Mouse (Mus musculus) hindbrain, embryonic 13.5 days (tissue): ENCODE results near the gene Nudt2. TPM values are rescaled to one million over a fixed set of nuclear protein-coding genes. Genes with fewer than 3 reads are reported as not detected.

ENCODE experiments used
- ATAC-seq: fragments of 200-750 bp; cut with Nextera tagmentation; 2 replicates; pipeline ENCODE4 v1.8.0; 2017; ENCODE audit warnings: moderate TSS enrichment; ENCODE audit not compliant: low FRiP score
- H3K27ac ChIP-seq: fragments of 300-500 bp; sonication (generic); 2 replicates; pipeline ENCODE4 v1.5.1; 2015; ENCODE audit warnings: inconsistent platforms, mild to moderate bottlenecking, moderate library complexity
- H3K27me3 ChIP-seq: fragments of 300-500 bp; sonication (generic); 2 replicates; pipeline ENCODE4 v1.6.1; 2015; ENCODE audit warnings: mild to moderate bottlenecking, inconsistent platforms
- H3K36me3 ChIP-seq: fragments of 300-500 bp; sonication (generic); 2 replicates; pipeline ENCODE4 v1.6.1; 2015; ENCODE audit warnings: mild to moderate bottlenecking, inconsistent platforms
- H3K4me1 ChIP-seq: fragments of 300-500 bp; sonication (generic); replicated peaks from 2 replicates; pipeline ENCODE4 v1.6.1; 2015; ENCODE audit warnings: inconsistent platforms
- H3K4me2 ChIP-seq: fragments of 300-500 bp; sonication (generic); 2 replicates; pipeline ENCODE4 v1.6.1; 2015; ENCODE audit warnings: inconsistent platforms, mild to moderate bottlenecking, moderate library complexity
- H3K4me3 ChIP-seq: fragments of 300-500 bp; sonication (generic); 2 replicates; pipeline ENCODE4 v1.5.1; 2015; ENCODE audit warnings: mild to moderate bottlenecking, inconsistent platforms
- H3K9ac ChIP-seq: fragments of 300-500 bp; sonication (generic); 2 replicates; pipeline ENCODE4 v1.6.1; 2015; ENCODE audit warnings: mild to moderate bottlenecking, inconsistent platforms
- H3K9me3 ChIP-seq: fragments of 300-500 bp; sonication (generic); 2 replicates; pipeline ENCODE4 v1.6.1; 2016; ENCODE audit warnings: inconsistent platforms
- WGBS: fragments of 180-500 bp; shearing (Covaris S2); methylation state at CpG from one replicate; pipeline ENCODE4 v1.1.7; 2015; 5-methylcytosine and 5-hydroxymethylcytosine counted together
- polyA plus RNA-seq: library from polyadenylated mRNA; unstranded; fragments of >200 nt; fragmentation: Nextera tagmentation; extraction: Ambion mirVana; gene quantifications from 2 replicates; pipeline ENCODE4 v1.2.1, GENCODE M21; 2015

Nudt2 gene
- polyA plus RNA-seq, 1 experiment from 2014 or later = 60.4 TPM

DNA sequence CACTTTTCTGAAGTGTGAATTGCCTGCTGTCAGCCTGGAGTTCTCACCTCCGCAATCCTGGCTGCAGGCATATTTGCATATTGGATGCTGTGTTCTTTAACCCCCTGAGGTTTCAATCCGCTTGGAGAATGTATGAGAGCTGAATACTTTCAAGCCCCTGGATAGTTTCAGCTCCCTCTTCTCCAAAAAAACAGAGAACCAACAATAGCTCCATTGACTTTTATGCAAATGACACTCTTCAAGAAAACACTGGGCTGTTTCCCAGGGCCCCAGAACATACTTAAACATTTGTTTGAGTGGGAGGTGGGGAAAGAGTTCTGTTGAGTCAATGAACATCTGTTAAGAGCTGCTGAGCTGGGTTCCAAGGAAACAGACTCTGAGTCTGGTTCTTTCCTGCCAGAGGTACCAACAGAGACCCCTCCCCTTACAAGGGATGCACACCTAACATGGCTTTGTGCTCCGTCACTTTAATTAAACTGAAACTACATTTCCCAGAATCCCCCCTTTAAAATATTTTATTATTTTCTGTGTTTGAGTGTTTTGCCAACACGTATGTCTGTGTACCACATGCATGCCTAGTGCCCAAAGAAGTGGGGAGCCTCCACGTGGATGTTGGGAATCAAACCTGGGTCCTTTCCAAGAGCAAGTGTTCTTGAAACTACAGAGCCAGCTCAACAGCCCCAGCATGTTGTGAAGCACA lies 5.9 kb downstream of the Nudt2 start:
- H3K36me3 ChIP-seq = no peaks in the 10 kb centered on the region
- H3K9me3 ChIP-seq = no peaks in the 10 kb centered on the region
- H3K4me1 ChIP-seq = peaks cover 26% of the 10 kb centered on the region
- 29% methylated on average over 5 of the region's 5 CpGs for WGBS
- peak; percentile 74 for ATAC-seq
- no peak overlapping the region for H3K4me2 ChIP-seq
- peak overlapping the region; percentile 70 for H3K27ac ChIP-seq
- H3K9ac ChIP-seq = peak overlapping the region; percentile 8; the same call in 1 of the 2 replicates
- no peaks in the 10 kb centered on the region for H3K27me3 ChIP-seq
- H3K4me3 ChIP-seq = no peak overlapping the region

DNA sequence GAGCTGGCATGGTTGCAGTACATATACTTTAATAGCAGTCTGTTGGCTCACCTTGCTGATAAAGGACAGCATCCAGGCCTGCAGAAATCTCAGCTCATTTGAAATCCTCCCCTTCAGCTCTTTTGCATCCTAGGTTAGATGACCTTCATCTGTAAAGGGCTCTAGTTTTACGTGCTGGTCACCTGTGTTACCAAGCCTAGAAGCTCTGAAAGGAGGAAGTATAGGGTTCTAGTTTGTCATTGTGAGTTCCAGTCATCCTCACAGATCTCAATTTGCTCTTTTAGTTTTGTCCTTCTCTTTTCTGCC lies 6.4 kb downstream of the Nudt2 start:
- Histone ChIP-seq H3K4me1 (peaks cover 24% of the 10 kb centered on the region), H3K9ac (0 out of 2 replicates have a peak overlapping the region, but pooled peaks have one; percentile 8), H3K27ac (peak overlapping the region; percentile 70), H3K27me3 (no peaks in the 10 kb centered on the region), H3K4me2 (no peak overlapping the region), H3K9me3 (no peaks in the 10 kb centered on the region), H3K36me3 (no peaks in the 10 kb centered on the region), H3K4me3 (no peak overlapping the region)
- no peak for ATAC-seq
- 81% methylated on average over 1 of the region's 1 CpGs for WGBS

DNA sequence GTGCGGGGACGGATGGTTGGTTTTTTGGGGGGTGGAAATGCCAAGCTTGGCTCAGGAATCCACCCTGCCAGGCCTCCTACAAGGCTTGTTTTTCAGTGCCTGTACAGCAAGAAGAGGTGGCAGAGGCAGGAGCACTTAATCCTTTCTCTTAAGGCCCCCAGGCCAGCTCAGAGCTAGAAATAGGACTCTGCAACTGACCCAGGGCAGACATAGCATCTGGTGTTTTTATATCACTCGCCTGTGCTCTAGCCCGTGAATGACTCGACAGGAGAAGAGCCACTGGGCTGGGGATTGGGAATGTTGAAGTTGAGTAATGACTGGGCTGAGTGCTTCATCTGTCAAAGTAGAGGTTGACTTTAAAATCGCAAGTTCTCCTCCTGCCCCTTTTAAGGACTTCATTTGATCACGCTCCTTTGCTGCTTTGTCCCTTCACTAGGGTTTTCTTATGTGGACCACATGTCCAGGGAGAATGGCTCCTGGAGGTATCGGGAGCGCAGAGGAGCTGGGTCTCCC lies 12.8 kb downstream of the Nudt2 start:
- Histone ChIP-seq H3K9ac (no peak overlapping the region), H3K4me3 (no peak overlapping the region), H3K36me3 (peaks cover 40% of the 10 kb centered on the region), H3K9me3 (no peaks in the 10 kb centered on the region), H3K27me3 (no peaks in the 10 kb centered on the region), H3K4me1 (0 out of 2 replicates have a peak, but pooled peaks cover 3% of the 10 kb centered on the region), H3K27ac (no peak overlapping the region), H3K4me2 (no peak overlapping the region)
- 87% methylated on average over 9 of the region's 9 CpGs for WGBS
- ATAC-seq = no peak

DNA sequence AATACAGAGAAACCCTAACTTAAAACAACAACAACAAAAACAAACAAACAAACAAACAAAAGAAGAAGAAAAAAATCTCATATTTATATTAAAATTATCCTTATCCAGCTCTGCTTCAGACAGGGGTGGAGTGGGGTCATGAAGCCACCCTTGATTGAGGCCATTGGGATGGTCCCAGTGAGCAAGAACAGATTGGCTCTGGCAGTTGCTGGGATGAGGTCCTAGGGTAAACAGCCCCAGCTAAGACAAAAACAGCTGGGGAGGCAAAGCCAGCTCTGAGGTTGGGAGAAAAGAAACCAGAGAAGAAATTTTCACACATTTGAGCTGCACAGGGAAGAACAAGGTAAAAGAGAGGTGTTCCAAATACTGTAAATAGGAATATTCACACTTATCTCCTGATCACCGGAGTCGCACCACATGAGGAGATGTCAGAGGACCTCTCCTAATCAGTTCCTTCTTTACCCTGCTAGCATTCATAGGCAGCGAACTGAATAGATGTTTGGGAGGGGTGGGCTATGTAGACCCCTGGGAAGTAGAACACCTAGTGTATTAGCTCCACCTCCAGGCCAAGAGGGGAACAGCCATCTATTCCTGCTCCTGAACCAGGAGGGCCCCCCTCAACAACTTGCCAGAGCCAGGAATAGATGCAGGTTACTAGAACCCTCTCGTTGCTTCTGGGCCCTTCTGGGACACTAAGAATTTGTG lies 14.0 kb downstream of the Nudt2 start:
- H3K9me3 ChIP-seq = no peaks in the 10 kb centered on the region
- 72% methylated on average over 4 of the region's 4 CpGs for WGBS

DNA sequence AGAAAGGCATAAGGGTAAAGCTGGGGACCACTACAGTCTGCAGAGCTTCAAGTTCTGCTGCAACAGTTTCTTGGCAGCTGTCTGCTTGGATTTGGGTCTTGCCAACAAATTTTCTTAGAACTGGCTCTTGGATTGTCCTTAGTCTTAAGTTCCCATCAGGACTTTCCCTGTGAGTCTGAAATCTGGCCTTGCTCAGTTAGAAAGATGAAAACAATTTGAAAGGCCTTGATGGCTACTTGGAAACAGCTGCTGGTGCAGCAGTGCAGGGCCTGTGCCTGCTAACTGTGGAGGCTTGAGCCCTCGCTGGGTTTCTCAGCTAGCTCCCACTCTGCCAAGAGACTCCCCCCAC lies 14.5 kb downstream of the Nudt2 start:
- 75% methylated on average over 1 of the region's 1 CpGs for WGBS

More for the DNA sequence above, 14.0 kb downstream of the Nudt2 start:
- Histone ChIP-seq H3K27me3 (no peaks in the 10 kb centered on the region), H3K4me1 (0 out of 2 replicates have a peak, but pooled peaks cover 3% of the 10 kb centered on the region), H3K4me3 (no peak overlapping the region), H3K4me2 (no peak overlapping the region), H3K9ac (no peak overlapping the region), H3K27ac (no peak overlapping the region), H3K36me3 (peaks cover 45% of the 10 kb centered on the region)
- ATAC-seq = no peak

DNA sequence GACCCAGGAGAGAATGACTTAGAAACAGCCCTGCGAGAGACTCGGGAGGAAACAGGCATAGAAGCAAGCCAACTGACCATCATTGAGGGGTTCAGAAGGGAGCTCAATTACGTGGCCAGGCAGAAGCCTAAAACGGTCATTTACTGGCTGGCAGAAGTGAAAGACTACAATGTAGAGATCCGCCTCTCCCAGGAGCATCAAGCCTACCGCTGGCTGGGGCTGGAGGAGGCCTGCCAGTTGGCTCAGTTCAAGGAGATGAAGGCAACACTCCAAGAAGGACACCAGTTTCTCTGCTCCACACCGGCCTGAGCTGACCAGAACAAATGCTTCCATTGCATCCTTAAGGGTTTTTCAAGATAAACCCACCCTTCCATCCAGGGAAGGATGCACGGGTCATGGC lies 15.3 kb downstream of the Nudt2 start:
- 90% methylated on average over 8 of the region's 8 CpGs for WGBS
- no peak for ATAC-seq
- Histone ChIP-seq H3K9ac (no peak overlapping the region), H3K27ac (no peak overlapping the region), H3K4me3 (no peak overlapping the region), H3K4me1 (0 out of 2 replicates have a peak, but pooled peaks cover 3% of the 10 kb centered on the region), H3K27me3 (no peaks in the 10 kb centered on the region), H3K9me3 (no peaks in the 10 kb centered on the region), H3K36me3 (peaks cover 45% of the 10 kb centered on the region), H3K4me2 (no peak overlapping the region)

More for the DNA sequence above, 14.5 kb downstream of the Nudt2 start:
- Histone ChIP-seq H3K4me3 (no peak overlapping the region), H3K4me1 (0 out of 2 replicates have a peak, but pooled peaks cover 3% of the 10 kb centered on the region), H3K9ac (peak overlapping the region; percentile 13; the same call in 1 of the 2 replicates), H3K36me3 (peaks cover 45% of the 10 kb centered on the region), H3K4me2 (no peak overlapping the region), H3K27ac (no peak overlapping the region), H3K27me3 (no peaks in the 10 kb centered on the region), H3K9me3 (no peaks in the 10 kb centered on the region)
- ATAC-seq = no peak

DNA sequence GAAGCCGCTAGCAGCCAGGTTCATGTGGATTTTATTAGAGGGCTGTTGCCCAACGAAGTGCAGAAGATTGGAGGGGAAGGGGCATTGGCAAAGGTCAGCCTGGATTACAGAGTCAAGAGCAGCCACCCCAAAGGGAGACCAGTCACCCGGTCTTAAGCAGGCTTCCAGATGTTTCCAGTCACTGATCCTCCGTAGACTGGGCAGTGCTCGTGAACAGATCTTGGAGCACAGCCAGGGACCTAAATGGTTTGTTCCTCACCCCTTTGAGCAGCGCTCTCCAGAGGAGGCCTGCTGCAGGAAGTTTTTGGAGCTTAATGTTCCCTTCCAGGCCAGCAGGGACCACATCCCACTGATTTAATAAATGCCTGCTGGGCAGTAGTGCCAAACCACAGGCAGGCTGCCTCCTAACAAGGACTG lies 16.7 kb downstream of the Nudt2 start:
- Histone ChIP-seq H3K36me3 (peaks cover 45% of the 10 kb centered on the region), H3K9ac (no peak overlapping the region), H3K27me3 (no peaks in the 10 kb centered on the region), H3K4me2 (no peak overlapping the region), H3K9me3 (no peaks in the 10 kb centered on the region), H3K4me3 (no peak overlapping the region), H3K4me1 (0 out of 2 replicates have a peak, but pooled peaks cover 3% of the 10 kb centered on the region), H3K27ac (no peak overlapping the region)
- ATAC-seq = no peak
- WGBS = 61% methylated on average over 6 of the region's 6 CpGs

DNA sequence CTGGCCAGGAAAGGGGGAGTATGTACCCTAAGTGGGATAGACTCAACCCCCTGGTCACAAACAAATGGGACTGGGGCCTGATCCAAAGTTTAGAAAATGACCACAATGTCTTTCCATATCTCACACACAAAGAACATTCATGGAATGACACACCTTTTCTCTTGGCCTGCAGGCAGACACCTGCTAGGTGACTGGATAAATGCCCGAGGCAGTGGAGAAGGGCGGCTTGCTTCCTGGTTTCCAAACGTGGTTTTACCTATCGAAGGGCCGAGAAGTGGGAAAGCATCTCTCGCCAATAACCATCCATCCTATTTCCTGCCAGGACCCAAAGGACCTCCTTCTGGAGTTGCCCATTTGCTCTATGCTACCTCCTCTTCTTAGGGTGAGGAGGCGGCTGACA lies 28.0 kb downstream of the Nudt2 start:
- Histone ChIP-seq H3K9ac (no peak overlapping the region), H3K27me3 (peaks cover 33% of the 10 kb centered on the region), H3K4me2 (no peak overlapping the region), H3K4me3 (no peak overlapping the region), H3K27ac (no peak overlapping the region), H3K4me1 (peaks cover 15% of the 10 kb centered on the region), H3K9me3 (no peaks in the 10 kb centered on the region), H3K36me3 (peaks cover 3% of the 10 kb centered on the region)
- no peak for ATAC-seq
- 84% methylated on average over 7 of the region's 7 CpGs for WGBS

DNA sequence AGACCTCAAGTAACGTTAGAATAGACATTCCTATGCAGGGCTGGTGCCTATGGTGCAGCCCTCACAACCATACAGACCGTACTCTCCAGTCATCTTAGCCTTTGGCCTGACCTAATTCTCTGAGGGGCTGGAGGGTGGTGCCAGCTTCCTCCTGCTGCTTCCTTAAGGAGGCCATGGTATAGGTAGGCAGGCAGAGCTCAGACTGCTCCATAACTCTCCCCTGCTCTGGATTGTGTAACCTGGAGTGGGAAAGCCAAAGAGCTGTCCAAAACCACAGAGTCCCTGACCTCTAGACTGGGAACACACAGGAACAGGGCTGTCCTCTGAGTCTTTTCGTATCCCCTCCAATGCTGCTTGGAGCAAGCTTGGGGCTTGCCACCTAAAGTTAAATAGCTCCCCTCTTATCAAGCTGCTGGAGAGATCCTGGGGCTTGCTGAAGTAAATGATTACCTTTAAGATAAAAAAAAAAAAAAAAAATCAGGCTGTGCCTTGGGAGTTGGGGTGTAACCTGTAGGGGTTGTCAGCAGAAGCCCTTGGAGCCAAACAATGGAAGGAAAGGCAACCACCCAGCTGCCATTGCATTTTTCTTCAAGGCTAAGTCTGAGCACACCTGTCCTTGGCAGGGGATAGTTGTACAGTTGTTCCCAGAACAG lies 28.6 kb downstream of the Nudt2 start:
- ATAC-seq = no peak
- Histone ChIP-seq H3K4me1 (peaks cover 21% of the 10 kb centered on the region), H3K9me3 (no peaks in the 10 kb centered on the region), H3K27me3 (peaks cover 40% of the 10 kb centered on the region), H3K4me3 (no peak overlapping the region), H3K9ac (no peak overlapping the region), H3K27ac (no peak overlapping the region), H3K4me2 (no peak overlapping the region), H3K36me3 (peaks cover 3% of the 10 kb centered on the region)
- 74% methylated on average over 3 of the region's 3 CpGs for WGBS

DNA sequence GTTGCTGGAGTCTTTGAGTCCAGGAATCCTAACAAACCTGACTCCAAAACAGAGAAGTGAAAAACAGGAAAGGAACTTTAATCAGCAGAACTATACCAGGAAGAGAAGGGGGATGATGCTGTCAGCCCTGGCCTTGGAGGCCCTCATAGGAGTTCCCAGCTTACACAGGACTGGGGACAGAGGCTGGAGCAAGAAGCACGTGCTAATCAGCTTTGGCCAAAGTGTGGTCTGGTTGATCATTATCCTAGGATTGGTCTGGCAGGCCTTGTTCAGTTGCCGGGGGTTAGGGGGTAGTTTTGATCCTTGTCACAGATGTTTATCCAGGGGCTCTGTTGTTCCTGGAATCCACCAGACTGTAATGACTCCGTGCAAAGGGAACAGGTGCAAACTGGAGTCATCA lies 29.4 kb downstream of the Nudt2 start:
- H3K27ac ChIP-seq = no peak overlapping the region
- peaks cover 3% of the 10 kb centered on the region for H3K36me3 ChIP-seq
- no peaks in the 10 kb centered on the region for H3K9me3 ChIP-seq
- H3K27me3 ChIP-seq = peaks cover 48% of the 10 kb centered on the region
- H3K4me3 ChIP-seq = no peak overlapping the region
- ATAC-seq = no peak
- WGBS = 26% methylated on average over 3 of the region's 3 CpGs
- no peak overlapping the region for H3K4me2 ChIP-seq
- peaks cover 29% of the 10 kb centered on the region for H3K4me1 ChIP-seq
- H3K9ac ChIP-seq = no peak overlapping the region

DNA sequence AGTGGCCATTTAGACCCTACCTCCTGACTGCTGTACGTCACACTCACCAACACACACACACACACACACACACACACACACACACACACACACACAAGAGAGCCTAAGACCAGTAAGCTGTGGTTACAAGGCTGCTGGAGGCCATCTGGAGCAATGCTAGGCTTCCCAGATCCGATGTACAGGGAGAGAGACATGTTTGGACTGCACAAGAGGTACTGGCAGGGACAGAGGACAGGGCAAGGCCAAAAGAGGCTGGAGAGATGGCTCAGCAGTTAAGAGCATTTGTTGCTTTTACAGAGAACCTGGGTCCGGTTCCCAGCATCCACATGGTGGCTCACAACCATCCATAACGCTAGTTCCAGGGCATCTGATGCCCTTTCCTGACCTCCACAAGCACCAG lies 30.1 kb downstream of the Nudt2 start:
- 77% methylated on average over 4 of the region's 4 CpGs for WGBS
- H3K4me2 ChIP-seq = no peak overlapping the region
- H3K9me3 ChIP-seq = no peaks in the 10 kb centered on the region
- H3K36me3 ChIP-seq = peaks cover 3% of the 10 kb centered on the region
- H3K4me3 ChIP-seq = no peak overlapping the region
- H3K27me3 ChIP-seq = peaks cover 54% of the 10 kb centered on the region
- H3K9ac ChIP-seq = no peak overlapping the region
- no peak for ATAC-seq
- H3K27ac ChIP-seq = no peak overlapping the region
- H3K4me1 ChIP-seq = peaks cover 34% of the 10 kb centered on the region

DNA sequence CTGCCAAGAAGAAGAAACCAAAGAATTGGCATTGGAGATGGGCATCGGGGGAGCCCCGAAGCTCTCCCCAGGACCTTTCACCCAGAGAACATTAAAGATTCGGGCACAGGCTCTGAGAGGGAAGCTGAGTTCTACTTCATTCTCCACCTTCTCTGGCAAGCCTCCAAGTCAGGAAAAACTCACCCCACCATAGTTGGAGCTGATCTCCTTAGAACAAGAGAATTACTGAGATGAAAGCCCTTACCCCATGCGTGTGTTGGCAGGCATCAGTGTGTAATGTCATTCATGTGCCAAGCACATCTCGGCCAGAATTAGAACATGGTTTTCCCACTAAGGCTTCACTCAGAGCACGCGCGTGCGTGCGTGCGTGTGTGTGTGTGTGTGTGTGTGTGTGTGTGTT lies 30.9 kb downstream of the Nudt2 start:
- ATAC-seq = no peak
- Histone ChIP-seq H3K4me3 (no peak overlapping the region), H3K27ac (no peak overlapping the region), H3K36me3 (peaks cover 3% of the 10 kb centered on the region), H3K4me2 (no peak overlapping the region), H3K9ac (no peak overlapping the region), H3K27me3 (peaks cover 62% of the 10 kb centered on the region), H3K4me1 (peaks cover 34% of the 10 kb centered on the region), H3K9me3 (no peaks in the 10 kb centered on the region)
- 85% methylated on average over 11 of the region's 11 CpGs for WGBS
